Mouse (Mus musculus): ENCODE measurements around the gene Zfp523. TPM values are rescaled to one million over a fixed set of nuclear protein-coding genes. Genes with fewer than 3 reads are reported as not detected.

Zfp523 gene
- polyA plus RNA-seq, 1 experiment from 2014 or later: 32.4 TPM

DNA sequence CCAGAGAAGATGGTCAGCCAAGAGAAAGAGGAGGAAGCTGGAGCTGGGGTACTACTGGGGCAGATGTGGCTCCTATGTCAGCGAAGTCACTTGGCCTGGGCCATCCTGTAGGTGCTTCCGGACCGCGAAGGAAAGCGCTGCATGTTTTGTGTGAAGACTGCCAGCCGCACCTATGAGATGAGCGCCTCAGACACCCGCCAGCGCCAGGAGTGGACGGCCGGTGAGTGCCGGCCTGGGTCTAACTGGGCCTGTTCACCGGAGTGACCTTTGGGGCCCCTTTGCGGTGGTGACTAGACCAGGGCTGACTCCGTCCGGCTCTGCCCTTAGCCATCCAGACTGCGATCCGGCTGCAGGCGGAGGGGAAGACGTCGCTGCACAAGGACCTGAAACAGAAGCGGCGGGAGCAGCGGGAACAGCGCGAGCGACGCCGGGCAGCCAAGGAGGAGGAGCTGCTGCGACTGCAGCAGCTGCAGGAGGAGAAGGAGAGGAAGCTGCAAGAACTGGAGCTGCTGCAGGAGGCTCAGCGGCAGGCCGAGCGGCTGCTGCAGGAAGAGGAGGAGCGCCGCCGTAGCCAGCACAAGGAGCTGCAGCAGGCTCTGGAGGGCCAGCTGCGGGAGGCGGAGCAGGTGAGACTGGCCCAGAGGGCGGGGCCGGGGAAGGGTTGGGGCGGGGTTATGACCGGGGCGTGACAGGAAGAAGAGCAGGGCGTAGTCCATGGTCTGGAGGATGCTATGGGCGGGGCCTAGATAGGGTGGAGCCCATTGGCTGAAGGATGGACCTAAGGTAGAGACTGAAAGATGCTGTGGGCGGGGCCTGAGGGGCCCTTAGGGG, 46.8 kb downstream of the Zfp523 start:
- Histone ChIP-seq H3K4me1 (peaks cover 30% of the 10 kb centered on the region), H3K4me3 (peak overlapping the region; percentile 69), H3K27ac (replicated peaks) (peak overlapping the region; percentile 89), H3K27me3 (ENCODE audit: low read depth, poor library complexity, severe bottlenecking) (peaks cover 33% of the 10 kb centered on the region), H3K36me3 (no peaks in the 10 kb centered on the region), H3K9me3 (replicated peaks) (no peaks in the 10 kb centered on the region)
- WGBS: under 1% methylated on average over 46 of the region's 46 CpGs
- DNase-seq (ENCODE audit: low spot score): peak; percentile 93

GRCm38 (mm10) chr17:28224615-28225014, 47.7 kb downstream of the Zfp523 start:
- 86% methylated on average over 10 of the region's 10 CpGs for WGBS
- no peaks in the 10 kb centered on the region for H3K36me3 ChIP-seq
- peaks cover 30% of the 10 kb centered on the region for H3K4me1 ChIP-seq
- H3K27ac ChIP-seq (replicated peaks): no peak overlapping the region
- H3K27me3 ChIP-seq (ENCODE audit: low read depth, poor library complexity, severe bottlenecking): peaks cover 33% of the 10 kb centered on the region
- H3K9me3 ChIP-seq (replicated peaks): no peaks in the 10 kb centered on the region
- no peak for DNase-seq (ENCODE audit: low spot score)
- H3K4me3 ChIP-seq: no peak overlapping the region

- Histone ChIP-seq H3K36me3 (no peaks in the 10 kb centered on the region), H3K27me3 (ENCODE audit: low read depth, poor library complexity, severe bottlenecking) (peaks cover 33% of the 10 kb centered on the region), H3K9me3 (replicated peaks) (no peaks in the 10 kb centered on the region), H3K4me3 (peak overlapping the region; percentile 57), H3K4me1 (peaks cover 30% of the 10 kb centered on the region), H3K27ac (replicated peaks) (peak overlapping the region; percentile 77)
- under 1% methylated on average over 21 of the region's 21 CpGs for WGBS
- DNase-seq (ENCODE audit: low spot score): peak; percentile 90
Measured at GRCm38 (mm10) chr17:28226014-28226413, 49.1 kb downstream of the Zfp523 start.

GRCm38 (mm10) chr17:28230486-28230885, 53.6 kb downstream of the Zfp523 start:
- H3K4me3 ChIP-seq: no peak overlapping the region
- peaks cover 16% of the 10 kb centered on the region for H3K27me3 ChIP-seq (ENCODE audit: low read depth, poor library complexity, severe bottlenecking)
- WGBS: 82% methylated on average over 6 of the region's 6 CpGs
- no peaks in the 10 kb centered on the region for H3K36me3 ChIP-seq
- H3K27ac ChIP-seq (replicated peaks): no peak overlapping the region
- H3K4me1 ChIP-seq: peaks cover 37% of the 10 kb centered on the region
- DNase-seq (ENCODE audit: low spot score): no peak
- H3K9me3 ChIP-seq (replicated peaks): no peaks in the 10 kb centered on the region

GRCm38 (mm10) chr17:28231026-28231736, 54.3 kb downstream of the Zfp523 start:
- WGBS: 88% methylated on average over 18 of the region's 18 CpGs
- Histone ChIP-seq H3K9me3 (replicated peaks) (no peaks in the 10 kb centered on the region), H3K27me3 (ENCODE audit: low read depth, poor library complexity, severe bottlenecking) (peaks cover 11% of the 10 kb centered on the region), H3K36me3 (no peaks in the 10 kb centered on the region), H3K4me1 (peaks cover 35% of the 10 kb centered on the region), H3K4me3 (no peak overlapping the region), H3K27ac (replicated peaks) (no peak overlapping the region)
- DNase-seq (ENCODE audit: low spot score): no peak

- no peaks in the 10 kb centered on the region for H3K36me3 ChIP-seq
- H3K27me3 ChIP-seq (ENCODE audit: low read depth, poor library complexity, severe bottlenecking): peaks cover 11% of the 10 kb centered on the region
- peak; percentile 99 for DNase-seq (ENCODE audit: low spot score)
- peaks cover 33% of the 10 kb centered on the region for H3K4me1 ChIP-seq
- H3K27ac ChIP-seq (replicated peaks): peak within 1 kb of the TSS; percentile 90
- peak within 1 kb of the TSS; percentile 92 for H3K4me3 ChIP-seq
- under 1% methylated on average over 57 of the region's 57 CpGs for WGBS
- H3K9me3 ChIP-seq (replicated peaks): no peaks in the 10 kb centered on the region
Measured at GRCm38 (mm10) chr17:28232475-28233060, 55.6 kb downstream of the Zfp523 start, which contains the start of gene Ppard. Gene Ppard (plus strand): TSS chr17:28232700.

DNA sequence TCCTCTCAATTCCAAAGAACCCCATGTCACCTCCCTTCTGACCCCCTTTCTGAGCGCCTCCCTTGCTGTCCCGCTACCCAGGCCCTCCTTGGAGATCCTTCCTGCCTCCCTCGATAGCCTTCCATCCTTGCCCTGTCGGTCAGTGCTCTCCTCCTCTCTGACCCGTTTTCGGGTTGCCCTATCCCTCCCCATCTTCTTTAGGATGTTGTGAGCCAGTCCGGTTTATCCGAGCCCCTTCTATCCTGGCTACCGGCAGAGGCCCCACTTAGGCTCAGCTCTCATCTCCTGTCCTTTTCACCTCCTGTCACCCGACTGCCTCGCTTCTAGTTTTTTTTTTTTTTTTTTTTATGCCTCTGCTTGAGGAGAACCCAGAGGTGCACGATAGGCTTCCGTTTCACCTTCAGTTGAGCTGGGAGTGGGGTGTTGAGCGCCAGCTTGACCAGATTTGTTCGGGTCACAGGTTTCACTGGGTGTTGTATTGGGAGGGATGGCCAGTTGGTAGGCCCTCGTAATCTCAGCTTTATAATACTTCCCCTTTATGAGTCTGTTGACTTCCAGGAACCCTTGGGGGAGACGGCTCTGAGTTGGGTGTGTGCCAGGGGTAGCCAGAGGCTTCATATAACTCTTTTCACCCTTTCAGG, 56.3 kb downstream of the Zfp523 start:
- WGBS: 10% methylated on average over 17 of the region's 17 CpGs
- H3K9me3 ChIP-seq (replicated peaks): no peaks in the 10 kb centered on the region
- H3K27me3 ChIP-seq (ENCODE audit: low read depth, poor library complexity, severe bottlenecking): peaks cover 8% of the 10 kb centered on the region
- H3K36me3 ChIP-seq: no peaks in the 10 kb centered on the region
- peak overlapping the region; percentile 92 for H3K4me3 ChIP-seq
- DNase-seq (ENCODE audit: low spot score): no peak
- peaks cover 29% of the 10 kb centered on the region for H3K4me1 ChIP-seq
- H3K27ac ChIP-seq (replicated peaks): peak overlapping the region; percentile 90

DNA sequence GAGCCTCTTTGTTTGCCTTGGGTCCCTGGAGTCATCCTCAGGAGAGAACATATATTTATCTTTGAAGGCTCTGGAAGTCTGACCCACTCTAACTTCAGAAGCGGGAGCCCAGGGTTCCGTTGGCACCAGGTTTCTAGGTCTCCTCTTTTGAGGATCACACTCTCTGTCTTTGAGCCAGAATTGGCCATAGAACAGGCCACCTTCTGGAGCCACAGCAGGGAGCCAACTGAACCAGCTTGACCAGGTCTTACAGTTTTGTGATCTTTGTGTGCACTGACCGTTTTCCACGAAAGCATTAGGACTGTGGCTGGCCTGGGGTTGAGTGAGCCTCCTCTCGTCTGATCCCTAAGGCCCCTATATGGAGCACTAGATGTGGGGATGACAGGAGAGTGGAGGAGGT, 57.7 kb downstream of the Zfp523 start:
- WGBS: 89% methylated on average over 5 of the region's 5 CpGs

GRCm38 (mm10) chr17:28235982-28236635, 59.2 kb downstream of the Zfp523 start:
- no peak overlapping the region for H3K4me3 ChIP-seq
- H3K27me3 ChIP-seq (ENCODE audit: low read depth, poor library complexity, severe bottlenecking): peaks cover 8% of the 10 kb centered on the region; the same call in 1 of the 2 replicates
- DNase-seq (ENCODE audit: low spot score): no peak
- no peak overlapping the region for H3K27ac ChIP-seq (replicated peaks)
- H3K4me1 ChIP-seq: peaks cover 29% of the 10 kb centered on the region
- no peaks in the 10 kb centered on the region for H3K9me3 ChIP-seq (replicated peaks)
- WGBS: 83% methylated on average over 7 of the region's 7 CpGs
- peaks cover 16% of the 10 kb centered on the region for H3K36me3 ChIP-seq

More for the DNA sequence above, 57.7 kb downstream of the Zfp523 start:
- H3K9me3 ChIP-seq (replicated peaks): no peaks in the 10 kb centered on the region
- no peak overlapping the region for H3K4me3 ChIP-seq
- H3K27ac ChIP-seq (replicated peaks): no peak overlapping the region
- DNase-seq (ENCODE audit: low spot score): no peak
- peaks cover 8% of the 10 kb centered on the region for H3K27me3 ChIP-seq (ENCODE audit: low read depth, poor library complexity, severe bottlenecking)
- H3K36me3 ChIP-seq: peaks cover 5% of the 10 kb centered on the region
- H3K4me1 ChIP-seq: peaks cover 29% of the 10 kb centered on the region

- H3K27ac ChIP-seq (replicated peaks): no peak overlapping the region
- DNase-seq (ENCODE audit: low spot score): no peak
- H3K4me1 ChIP-seq: peaks cover 29% of the 10 kb centered on the region
- H3K27me3 ChIP-seq (ENCODE audit: low read depth, poor library complexity, severe bottlenecking): peaks cover 4% of the 10 kb centered on the region; the same call in 1 of the 2 replicates
- WGBS: 89% methylated on average over 4 of the region's 4 CpGs
- H3K36me3 ChIP-seq: peaks cover 20% of the 10 kb centered on the region
- H3K9me3 ChIP-seq (replicated peaks): no peaks in the 10 kb centered on the region
- H3K4me3 ChIP-seq: no peak overlapping the region
Measured at GRCm38 (mm10) chr17:28236636-28237015, 59.7 kb downstream of the Zfp523 start.

DNA sequence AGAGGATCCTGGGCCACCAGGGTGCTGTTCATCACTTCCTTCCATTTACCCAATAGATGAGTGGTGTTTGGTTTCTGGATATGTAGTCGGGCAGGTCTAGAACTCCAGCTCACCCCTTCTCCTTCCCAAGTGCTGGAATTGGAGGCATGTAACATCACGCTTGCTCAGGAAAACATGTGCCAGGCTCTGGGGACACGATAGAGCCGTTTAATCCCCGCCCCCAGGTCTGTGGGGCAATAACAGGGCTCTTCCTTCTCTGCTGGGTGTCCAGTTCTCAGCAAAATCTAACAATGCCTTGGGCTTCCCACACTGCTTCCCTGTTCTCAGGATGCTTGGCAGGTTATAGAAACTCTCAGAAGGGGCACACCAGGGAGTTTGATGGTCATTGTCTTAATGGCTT, 60.4 kb downstream of the Zfp523 start:
- H3K27me3 ChIP-seq (ENCODE audit: low read depth, poor library complexity, severe bottlenecking): no peaks in the 10 kb centered on the region
- 71% methylated on average over 5 of the region's 5 CpGs for WGBS
- H3K27ac ChIP-seq (replicated peaks): no peak overlapping the region; the same call in 1 of the 2 replicates
- H3K36me3 ChIP-seq: peaks cover 21% of the 10 kb centered on the region
- no peaks in the 10 kb centered on the region for H3K9me3 ChIP-seq (replicated peaks)
- DNase-seq (ENCODE audit: low spot score): no peak
- no peak overlapping the region for H3K4me3 ChIP-seq
- peaks cover 24% of the 10 kb centered on the region for H3K4me1 ChIP-seq

DNA sequence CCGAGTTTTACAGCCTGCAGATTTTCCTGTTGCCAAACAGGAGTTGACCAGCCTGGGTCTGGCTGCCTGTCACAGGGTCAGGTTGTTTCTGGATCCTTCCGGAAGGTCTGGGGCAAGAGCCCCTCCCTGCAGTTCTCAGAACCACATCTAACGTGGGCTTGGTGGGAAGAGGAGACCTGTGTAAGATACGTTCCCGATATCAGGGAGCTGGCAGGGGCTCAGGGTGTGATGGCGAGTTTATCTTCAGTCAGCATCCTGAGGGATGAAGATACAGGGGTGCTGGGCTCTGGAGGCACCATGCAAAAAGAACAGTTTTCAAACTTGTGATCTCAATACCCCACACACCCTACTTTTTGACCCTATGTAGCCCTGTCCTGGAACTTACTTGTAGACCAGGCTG, 60.9 kb downstream of the Zfp523 start:
- Histone ChIP-seq H3K36me3 (peaks cover 21% of the 10 kb centered on the region), H3K4me3 (no peak overlapping the region), H3K27me3 (ENCODE audit: low read depth, poor library complexity, severe bottlenecking) (no peaks in the 10 kb centered on the region), H3K4me1 (peaks cover 20% of the 10 kb centered on the region), H3K27ac (replicated peaks) (no peak overlapping the region), H3K9me3 (replicated peaks) (no peaks in the 10 kb centered on the region)
- 79% methylated on average over 6 of the region's 6 CpGs for WGBS
- DNase-seq (ENCODE audit: low spot score): no peak

All from midbrain, embryonic 10.5 days (tissue).